Mouse (Mus musculus): ENCODE measurements at regions not wholly inside any gene's neighbourhood (a gene's known extent, or its start where the extent isn't known, plus 50 kb on each side); places are given as distances from the start of the nearest gene placed in this dataset.

GRCm38 (mm10) chrX:11776236-11776899 lies 383.8 kb downstream of the Bcor start:
- no peaks in the 10 kb centered on the region for H3K4me1 ChIP-seq (replicated peaks; ENCODE audit: control insufficient read depth in 2 of 2, insufficient read depth in 2 of 2, low read length in 1 of 2)
- TF ChIP-seq EP300 (IDR thresholded peaks at IDR 0.05; ENCODE audit: low read depth) (no peak), CTCF (IDR thresholded peaks at IDR 0.05; ENCODE audit: low read depth) (no peak)
- H3K27ac ChIP-seq: no peak overlapping the region
- ATAC-seq (ENCODE audit: insufficient read depth) (no peak), DNase-seq (ENCODE audit: low read depth in 3 of 3, low spot score in 3 of 3) (no peak)
- H3K27me3 ChIP-seq (ENCODE audit: control insufficient read depth, insufficient read depth, low read length): no peaks in the 10 kb centered on the region
- H3K9me3 ChIP-seq (ENCODE audit: control insufficient read depth, low read length): no peaks in the 10 kb centered on the region
- no peak overlapping the region for H3K9ac ChIP-seq (replicated peaks)
- H3K36me3 ChIP-seq (replicated peaks; ENCODE audit: control insufficient read depth, insufficient read depth, low read depth): no peaks in the 10 kb centered on the region
- no peak overlapping the region for H3K4me2 ChIP-seq (ENCODE audit: low read depth)
- WGBS (ENCODE audit: insufficient replicate concordance): 50% methylated on average over 6 of the region's 6 CpGs
- H3K4me3 ChIP-seq (ENCODE audit: insufficient read depth in 1 of 2, low read depth in 2 of 2, low read length in 2 of 2): no peak overlapping the region

- WGBS (ENCODE audit: insufficient replicate concordance): 69% methylated on average over 6 of the region's 6 CpGs
- no peak for TF ChIP-seq CTCF (IDR thresholded peaks at IDR 0.05; ENCODE audit: low read depth)
- TF ChIP-seq EP300 (IDR thresholded peaks at IDR 0.05; ENCODE audit: low read depth): no peak
- ATAC-seq (ENCODE audit: insufficient read depth) (no peak), DNase-seq (ENCODE audit: low read depth in 3 of 3, low spot score in 3 of 3) (no peak)
- H3K4me3 ChIP-seq (ENCODE audit: insufficient read depth in 1 of 2, low read depth in 2 of 2, low read length in 2 of 2): no peak overlapping the region
- no peak overlapping the region for H3K4me2 ChIP-seq (ENCODE audit: low read depth)
- no peaks in the 10 kb centered on the region for H3K27me3 ChIP-seq (ENCODE audit: control insufficient read depth, insufficient read depth, low read length)
- H3K4me1 ChIP-seq (replicated peaks; ENCODE audit: control insufficient read depth in 2 of 2, insufficient read depth in 2 of 2, low read length in 1 of 2): no peaks in the 10 kb centered on the region
- no peaks in the 10 kb centered on the region for H3K9me3 ChIP-seq (ENCODE audit: control insufficient read depth, low read length)
- H3K27ac ChIP-seq: no peak overlapping the region
- H3K9ac ChIP-seq (replicated peaks): no peak overlapping the region
- no peaks in the 10 kb centered on the region for H3K36me3 ChIP-seq (replicated peaks; ENCODE audit: control insufficient read depth, insufficient read depth, low read depth)
Observed at GRCm38 (mm10) chrX:11795010-11795409, 365.1 kb downstream of the Bcor start.

GRCm38 (mm10) chrX:11797870-11798269 lies 362.3 kb downstream of the Bcor start:
- Histone ChIP-seq H3K27me3 (ENCODE audit: control insufficient read depth, insufficient read depth, low read length) (no peaks in the 10 kb centered on the region), H3K4me1 (replicated peaks; ENCODE audit: control insufficient read depth in 2 of 2, insufficient read depth in 2 of 2, low read length in 1 of 2) (peaks cover 0 to 6% of the 10 kb centered on the region in 2 experiments; a peak in 1 of 4 replicates), H3K4me2 (ENCODE audit: low read depth) (no peak overlapping the region), H3K4me3 (ENCODE audit: insufficient read depth in 1 of 2, low read depth in 2 of 2, low read length in 2 of 2) (no peak overlapping the region), H3K9ac (replicated peaks) (no peak overlapping the region), H3K9me3 (ENCODE audit: control insufficient read depth, low read length) (no peaks in the 10 kb centered on the region), H3K36me3 (replicated peaks; ENCODE audit: control insufficient read depth, insufficient read depth, low read depth) (no peaks in the 10 kb centered on the region), H3K27ac (no peak overlapping the region)
- DNase-seq (ENCODE audit: low read depth in 3 of 3, low spot score in 3 of 3) (no peak), ATAC-seq (ENCODE audit: insufficient read depth) (no peak)
- 56% methylated on average over 10 of the region's 11 CpGs for WGBS (ENCODE audit: insufficient replicate concordance)
- TF ChIP-seq EP300 (IDR thresholded peaks at IDR 0.05; ENCODE audit: low read depth): no peak
- no peak for TF ChIP-seq CTCF (IDR thresholded peaks at IDR 0.05; ENCODE audit: low read depth)

- Histone ChIP-seq H3K4me1 (replicated peaks; ENCODE audit: control insufficient read depth in 2 of 2, insufficient read depth in 2 of 2, low read length in 1 of 2) (peaks cover 0 to 6% of the 10 kb centered on the region in 2 experiments; a peak in 1 of 4 replicates), H3K9me3 (ENCODE audit: control insufficient read depth, low read length) (no peaks in the 10 kb centered on the region), H3K4me2 (ENCODE audit: low read depth) (no peak overlapping the region), H3K27me3 (ENCODE audit: control insufficient read depth, insufficient read depth, low read length) (no peaks in the 10 kb centered on the region), H3K9ac (replicated peaks) (no peak overlapping the region), H3K36me3 (replicated peaks; ENCODE audit: control insufficient read depth, insufficient read depth, low read depth) (no peaks in the 10 kb centered on the region), H3K27ac (no peak overlapping the region), H3K4me3 (ENCODE audit: insufficient read depth in 1 of 2, low read depth in 2 of 2, low read length in 2 of 2) (no peak overlapping the region)
- no peak for TF ChIP-seq CTCF (IDR thresholded peaks at IDR 0.05; ENCODE audit: low read depth)
- TF ChIP-seq EP300 (IDR thresholded peaks at IDR 0.05; ENCODE audit: low read depth): no peak
- peak; percentile 18; the same call in 1 of the 2 replicates for ATAC-seq (ENCODE audit: insufficient read depth)
- DNase-seq (ENCODE audit: low read depth in 3 of 3, low spot score in 3 of 3): peak in 1 of 3 experiments; percentile 4
- 23% methylated on average over 3 of the region's 3 CpGs for WGBS (ENCODE audit: insufficient replicate concordance)
Observed at GRCm38 (mm10) chrX:11798326-11798725, 361.8 kb downstream of the Bcor start.

- Histone ChIP-seq H3K4me3 (ENCODE audit: insufficient read depth in 1 of 2, low read depth in 2 of 2, low read length in 2 of 2) (no peak overlapping the region), H3K9ac (replicated peaks) (no peak overlapping the region), H3K9me3 (ENCODE audit: control insufficient read depth, low read length) (no peaks in the 10 kb centered on the region), H3K36me3 (replicated peaks; ENCODE audit: control insufficient read depth, insufficient read depth, low read depth) (no peaks in the 10 kb centered on the region), H3K4me2 (ENCODE audit: low read depth) (no peak overlapping the region), H3K27ac (no peak overlapping the region), H3K4me1 (replicated peaks; ENCODE audit: control insufficient read depth in 2 of 2, insufficient read depth in 2 of 2, low read length in 1 of 2) (peaks cover 0 to 8% of the 10 kb centered on the region in 2 experiments; a peak in 1 of 4 replicates), H3K27me3 (ENCODE audit: control insufficient read depth, insufficient read depth, low read length) (no peaks in the 10 kb centered on the region)
- no peak for TF ChIP-seq EP300 (IDR thresholded peaks at IDR 0.05; ENCODE audit: low read depth)
- ATAC-seq (ENCODE audit: insufficient read depth): no peak
- 78% methylated on average over 16 of the region's 16 CpGs for WGBS (ENCODE audit: insufficient replicate concordance)
- DNase-seq (ENCODE audit: low read depth in 3 of 3, low spot score in 3 of 3): no peak
Observed at GRCm38 (mm10) chrX:11800400-11800941, 359.7 kb downstream of the Bcor start.

Measured in liver, embryonic 14.5 days (tissue).